Mouse (Mus musculus): Measurements from ENCODE around the gene Slc26a10. TPM values are rescaled to one million over a fixed set of nuclear protein-coding genes. Genes with fewer than 3 reads are reported as not detected.

Gene Slc26a10
- polyA plus RNA-seq, 1 experiment, result 0.94 TPM

DNA sequence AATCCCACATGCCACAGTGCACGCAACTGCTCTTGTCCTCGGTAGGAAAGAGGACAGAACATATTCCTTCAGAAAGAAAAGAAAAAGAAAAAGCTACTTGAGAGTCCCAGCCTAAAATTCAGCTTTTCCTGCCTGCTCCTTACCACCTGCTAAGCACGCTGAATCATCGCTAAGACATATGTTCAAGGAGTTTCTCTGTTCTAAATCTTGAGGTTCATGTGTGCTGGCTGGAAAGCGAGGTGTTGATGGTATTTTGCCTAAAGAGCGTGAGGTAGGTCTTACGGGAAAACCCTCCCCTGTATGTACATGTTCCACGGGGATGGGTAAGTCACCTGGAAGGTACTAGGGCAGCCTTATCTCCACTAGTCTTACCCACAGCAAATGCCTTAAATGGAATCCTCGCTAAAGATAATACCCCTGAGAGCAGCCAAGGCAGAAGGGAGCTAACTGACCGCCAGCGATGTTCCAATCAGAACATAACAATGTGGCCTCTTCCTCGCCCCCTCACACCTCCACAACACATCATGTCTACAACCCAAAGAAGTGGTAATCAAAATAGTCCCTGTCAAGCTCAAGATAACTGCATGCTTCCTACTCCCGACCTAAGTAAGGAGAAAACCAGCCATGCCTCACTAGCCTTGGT lies 29.6 kb upstream of the Slc26a10 start:
- no peak overlapping the region for H3K4me3 ChIP-seq (ENCODE audit: extremely low read depth, insufficient read depth, insufficient read length)

DNA sequence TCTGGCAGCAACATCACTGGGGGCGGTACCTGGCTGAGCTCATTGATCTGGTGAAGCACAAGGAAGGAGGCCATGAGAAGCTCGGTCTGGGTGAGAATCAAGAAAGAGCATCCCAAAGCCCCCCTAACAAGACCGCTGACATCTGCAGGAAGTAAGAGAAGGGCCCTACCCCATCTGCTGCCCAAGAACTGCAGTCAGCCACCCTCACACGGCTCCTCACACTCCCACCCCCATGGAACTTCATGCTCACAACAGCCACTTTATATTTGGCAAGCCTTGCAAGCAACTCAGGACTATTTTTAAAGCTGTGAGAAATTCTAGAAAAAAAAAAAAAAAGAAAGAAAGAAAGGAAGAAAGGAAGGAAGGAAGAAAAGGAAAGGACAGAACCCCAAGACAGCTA lies 28.5 kb upstream of the Slc26a10 start:
- no peak for TF ChIP-seq POLR2A (IDR thresholded peaks at IDR 0.05; ENCODE audit: low read depth, low read length)
- no peak for TF ChIP-seq CTCF (IDR thresholded peaks at IDR 0.05; ENCODE audit: extremely low read depth, insufficient read depth, insufficient read length, insufficient replicate concordance)
- no peak for DNase-seq (ENCODE audit: low read depth in 1 of 2, low spot score in 2 of 2)
- WGBS, result 85% methylated on average over 4 of the region's 4 CpGs
- H3K36me3 ChIP-seq (ENCODE audit: control insufficient read depth, insufficient read depth, low read length), result peaks cover 11% of the 10 kb centered on the region
- H3K4me3 ChIP-seq (ENCODE audit: extremely low read depth, insufficient read depth, insufficient read length), result no peak overlapping the region
- no peak overlapping the region for H3K27ac ChIP-seq (ENCODE audit: insufficient read depth, low read length)
- peaks cover 7% of the 10 kb centered on the region; the same call in 1 of the 2 replicates for H3K4me1 ChIP-seq (ENCODE audit: control insufficient read depth, insufficient read depth, insufficient read length)
- H3K27me3 ChIP-seq (ENCODE audit: control insufficient read depth, insufficient read depth, low read length), result no peaks in the 10 kb centered on the region

More for the DNA sequence above, 29.6 kb upstream of the Slc26a10 start:
- no peak for DNase-seq (ENCODE audit: low read depth in 1 of 2, low spot score in 2 of 2)
- no peak overlapping the region for H3K27ac ChIP-seq (ENCODE audit: insufficient read depth, low read length)
- WGBS, result 83% methylated on average over 13 of the region's 13 CpGs
- peaks cover 9% of the 10 kb centered on the region for H3K36me3 ChIP-seq (ENCODE audit: control insufficient read depth, insufficient read depth, low read length)
- TF ChIP-seq POLR2A (IDR thresholded peaks at IDR 0.05; ENCODE audit: low read depth, low read length) (no peak), CTCF (IDR thresholded peaks at IDR 0.05; ENCODE audit: extremely low read depth, insufficient read depth, insufficient read length, insufficient replicate concordance) (no peak)
- no peaks in the 10 kb centered on the region for H3K27me3 ChIP-seq (ENCODE audit: control insufficient read depth, insufficient read depth, low read length)
- peaks cover 7% of the 10 kb centered on the region; the same call in 1 of the 2 replicates for H3K4me1 ChIP-seq (ENCODE audit: control insufficient read depth, insufficient read depth, insufficient read length)

DNA sequence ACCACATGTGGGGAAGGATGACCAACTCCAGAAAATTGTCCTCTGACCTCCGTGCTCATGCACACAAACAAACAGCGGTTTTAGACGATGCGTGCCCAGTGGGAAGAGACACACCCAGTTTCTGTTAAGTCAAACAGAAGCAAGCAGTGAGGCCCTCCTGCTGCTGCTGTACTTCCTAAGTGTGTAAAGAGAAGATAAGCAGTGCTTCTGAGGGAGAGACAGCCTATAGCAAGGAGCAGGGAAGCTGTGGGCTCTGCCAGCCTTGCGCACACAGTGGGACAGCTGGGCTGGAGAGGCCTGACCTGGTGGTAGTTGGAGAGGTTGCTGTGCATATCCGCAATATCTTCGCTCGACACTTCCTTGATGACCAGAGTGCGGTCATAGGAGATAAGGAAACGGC lies 24.9 kb upstream of the Slc26a10 start:
- Histone ChIP-seq H3K4me3 (ENCODE audit: extremely low read depth, insufficient read depth, insufficient read length) (no peak overlapping the region), H3K36me3 (ENCODE audit: control insufficient read depth, insufficient read depth, low read length) (peaks cover 25% of the 10 kb centered on the region), H3K27ac (ENCODE audit: insufficient read depth, low read length) (peak overlapping the region; percentile 43; the same call in 1 of the 2 replicates), H3K27me3 (ENCODE audit: control insufficient read depth, insufficient read depth, low read length) (no peaks in the 10 kb centered on the region), H3K4me1 (ENCODE audit: control insufficient read depth, insufficient read depth, insufficient read length) (peaks cover 2% of the 10 kb centered on the region; the same call in 1 of the 2 replicates)
- TF ChIP-seq POLR2A (IDR thresholded peaks at IDR 0.05; ENCODE audit: low read depth, low read length) (no peak), CTCF (IDR thresholded peaks at IDR 0.05; ENCODE audit: extremely low read depth, insufficient read depth, insufficient read length, insufficient replicate concordance) (no peak)
- WGBS, result 86% methylated on average over 10 of the region's 10 CpGs
- no peak for DNase-seq (ENCODE audit: low read depth in 1 of 2, low spot score in 2 of 2)

DNA sequence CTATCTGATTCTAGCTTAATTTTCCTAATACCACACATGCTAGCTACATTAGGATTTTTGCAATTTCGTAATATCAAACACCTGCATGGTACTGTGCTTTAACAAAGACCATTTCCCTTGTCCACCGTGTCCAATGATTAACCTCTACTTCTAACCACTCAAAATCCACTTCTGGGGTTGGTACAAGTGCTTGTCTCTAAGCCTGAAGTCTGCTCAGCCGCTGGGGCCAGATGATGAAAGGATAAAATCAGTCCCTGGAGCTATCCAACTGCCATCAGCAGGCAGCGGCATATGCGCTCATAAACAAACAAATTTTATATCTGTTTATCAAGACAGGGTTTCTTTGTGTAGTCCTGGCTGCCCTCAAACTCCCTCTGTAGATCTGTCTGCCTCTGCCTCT lies 24.1 kb upstream of the Slc26a10 start:
- DNase-seq (ENCODE audit: low read depth in 1 of 2, low spot score in 2 of 2), result no peak
- Histone ChIP-seq H3K4me1 (ENCODE audit: control insufficient read depth, insufficient read depth, insufficient read length) (no peaks in the 10 kb centered on the region), H3K4me3 (ENCODE audit: extremely low read depth, insufficient read depth, insufficient read length) (no peak overlapping the region), H3K27me3 (ENCODE audit: control insufficient read depth, insufficient read depth, low read length) (no peaks in the 10 kb centered on the region), H3K27ac (ENCODE audit: insufficient read depth, low read length) (no peak overlapping the region), H3K36me3 (ENCODE audit: control insufficient read depth, insufficient read depth, low read length) (peaks cover 29% of the 10 kb centered on the region)
- TF ChIP-seq CTCF (IDR thresholded peaks at IDR 0.05; ENCODE audit: extremely low read depth, insufficient read depth, insufficient read length, insufficient replicate concordance), result no peak
- TF ChIP-seq POLR2A (IDR thresholded peaks at IDR 0.05; ENCODE audit: low read depth, low read length), result no peak
- WGBS, result 88% methylated on average over 5 of the region's 5 CpGs

DNA sequence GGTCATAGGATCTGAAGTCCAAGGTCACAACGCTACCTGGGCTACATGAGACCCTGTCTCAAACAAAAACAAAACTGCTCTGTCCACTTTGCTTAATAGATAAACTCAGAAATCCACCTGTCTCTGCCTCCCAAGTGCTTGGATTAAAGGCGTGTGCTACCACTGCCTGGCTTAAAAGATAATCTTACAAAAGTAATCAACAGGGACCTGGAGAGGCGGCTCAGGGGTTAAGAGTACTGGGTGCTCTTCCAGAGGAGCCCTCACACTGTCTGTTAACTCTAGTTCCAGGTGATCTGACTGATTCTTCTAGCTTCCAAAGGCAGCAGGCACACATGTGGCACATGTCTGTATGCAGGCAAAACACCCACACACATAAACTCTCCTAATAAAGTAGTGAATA lies 22.7 kb upstream of the Slc26a10 start:
- no peak for DNase-seq (ENCODE audit: low read depth in 1 of 2, low spot score in 2 of 2)
- WGBS, result 83% methylated on average over 3 of the region's 3 CpGs
- H3K27ac ChIP-seq (ENCODE audit: insufficient read depth, low read length), result no peak overlapping the region
- H3K4me1 ChIP-seq (ENCODE audit: control insufficient read depth, insufficient read depth, insufficient read length), result no peaks in the 10 kb centered on the region
- no peaks in the 10 kb centered on the region for H3K27me3 ChIP-seq (ENCODE audit: control insufficient read depth, insufficient read depth, low read length)
- TF ChIP-seq CTCF (IDR thresholded peaks at IDR 0.05; ENCODE audit: extremely low read depth, insufficient read depth, insufficient read length, insufficient replicate concordance) (no peak), POLR2A (IDR thresholded peaks at IDR 0.05; ENCODE audit: low read depth, low read length) (no peak)
- H3K4me3 ChIP-seq (ENCODE audit: extremely low read depth, insufficient read depth, insufficient read length), result no peak overlapping the region
- H3K36me3 ChIP-seq (ENCODE audit: control insufficient read depth, insufficient read depth, low read length), result peaks cover 38% of the 10 kb centered on the region

DNA sequence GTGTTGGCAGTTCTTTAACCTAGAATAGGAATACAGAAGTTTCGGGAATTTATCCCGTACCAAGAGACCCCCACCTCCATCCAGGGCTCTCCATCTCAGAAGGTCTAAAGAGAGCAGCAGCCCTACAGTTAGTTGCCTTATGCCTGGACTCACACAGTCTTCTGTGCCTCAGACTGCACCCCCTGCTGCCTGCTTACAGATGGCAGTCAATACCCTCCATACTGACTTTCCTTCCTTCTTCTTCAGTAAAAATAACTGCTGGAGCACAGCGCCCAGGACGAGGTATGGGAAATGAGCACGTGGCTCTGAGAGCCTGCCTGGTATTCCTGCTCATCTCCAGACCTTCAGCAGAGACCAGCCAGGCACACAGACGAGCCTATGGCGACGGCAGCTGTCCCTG lies 19.8 kb upstream of the Slc26a10 start:
- H3K4me3 ChIP-seq (ENCODE audit: extremely low read depth, insufficient read depth, insufficient read length), result no peak overlapping the region
- no peak for TF ChIP-seq CTCF (IDR thresholded peaks at IDR 0.05; ENCODE audit: extremely low read depth, insufficient read depth, insufficient read length, insufficient replicate concordance)
- no peak for TF ChIP-seq POLR2A (IDR thresholded peaks at IDR 0.05; ENCODE audit: low read depth, low read length)
- peaks cover 33% of the 10 kb centered on the region for H3K36me3 ChIP-seq (ENCODE audit: control insufficient read depth, insufficient read depth, low read length)
- no peak for DNase-seq (ENCODE audit: low read depth in 1 of 2, low spot score in 2 of 2)
- no peaks in the 10 kb centered on the region for H3K27me3 ChIP-seq (ENCODE audit: control insufficient read depth, insufficient read depth, low read length)
- H3K27ac ChIP-seq (ENCODE audit: insufficient read depth, low read length), result no peak overlapping the region
- H3K4me1 ChIP-seq (ENCODE audit: control insufficient read depth, insufficient read depth, insufficient read length), result no peaks in the 10 kb centered on the region; the same call in 1 of the 2 replicates
- 88% methylated on average over 8 of the region's 8 CpGs for WGBS

DNA sequence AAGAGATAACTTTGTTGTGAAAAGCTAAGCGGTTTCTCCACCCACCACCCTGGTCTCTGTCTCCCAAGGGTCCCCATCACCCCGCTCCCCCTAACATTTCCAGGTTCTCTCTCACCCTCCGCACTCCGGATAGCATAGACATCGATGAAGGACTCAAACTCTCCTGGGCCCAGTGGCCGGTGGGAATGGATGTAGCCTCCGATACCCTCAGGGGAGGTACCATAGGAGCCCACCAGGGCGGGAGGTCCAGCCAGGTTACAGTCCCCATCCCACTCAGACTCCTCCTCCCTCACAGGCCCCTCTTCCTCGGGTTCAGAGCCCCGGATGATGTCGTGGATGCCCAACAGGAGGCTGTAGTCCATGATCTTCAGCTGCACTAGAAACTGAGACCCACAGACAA lies 19.0 kb upstream of the Slc26a10 start:
- Histone ChIP-seq H3K4me1 (ENCODE audit: control insufficient read depth, insufficient read depth, insufficient read length) (peaks cover 4% of the 10 kb centered on the region; the same call in 1 of the 2 replicates), H3K27ac (ENCODE audit: insufficient read depth, low read length) (no peak overlapping the region), H3K4me3 (ENCODE audit: extremely low read depth, insufficient read depth, insufficient read length) (no peak overlapping the region), H3K36me3 (ENCODE audit: control insufficient read depth, insufficient read depth, low read length) (peaks cover 28% of the 10 kb centered on the region), H3K27me3 (ENCODE audit: control insufficient read depth, insufficient read depth, low read length) (no peaks in the 10 kb centered on the region)
- 91% methylated on average over 11 of the region's 11 CpGs for WGBS
- DNase-seq (ENCODE audit: low read depth in 1 of 2, low spot score in 2 of 2), result no peak
- TF ChIP-seq CTCF (IDR thresholded peaks at IDR 0.05; ENCODE audit: extremely low read depth, insufficient read depth, insufficient read length, insufficient replicate concordance), result no peak
- no peak for TF ChIP-seq POLR2A (IDR thresholded peaks at IDR 0.05; ENCODE audit: low read depth, low read length)
